Mouse (Mus musculus): ENCODE measurements around the gene Anapc2. TPM values are rescaled to one million over a fixed set of nuclear protein-coding genes. Genes with fewer than 3 reads are reported as not detected.
A peak's percentile ranks its signal among the peaks of the same experiment; 100 is the strongest.

The Anapc2 gene
- total RNA-seq, 1 experiment from 2014 or later: 39.0 TPM

GRCm38 (mm10) chr2:25288734-25289345 lies 16.6 kb downstream of the Anapc2 start:
- no peak for ATAC-seq (replicated peaks in 1 of 2; ENCODE audit: insufficient read depth in 1 of 2, low FRiP score in 2 of 2, low TSS enrichment in 1 of 2, low read depth in 1 of 2, poor library complexity in 2 of 2, severe bottlenecking in 2 of 2)

GRCm38 (mm10) chr2:25289651-25290050 lies 17.4 kb downstream of the Anapc2 start, which contains the start of gene Lrrc26:
Lrrc26 (plus strand) TSS chr2:25289915.
- no peak for ATAC-seq (replicated peaks in 1 of 2; ENCODE audit: insufficient read depth in 1 of 2, low FRiP score in 2 of 2, low TSS enrichment in 1 of 2, low read depth in 1 of 2, poor library complexity in 2 of 2, severe bottlenecking in 2 of 2)

- no peak for ATAC-seq (replicated peaks in 1 of 2; ENCODE audit: insufficient read depth in 1 of 2, low FRiP score in 2 of 2, low TSS enrichment in 1 of 2, low read depth in 1 of 2, poor library complexity in 2 of 2, severe bottlenecking in 2 of 2)
Measured at GRCm38 (mm10) chr2:25290101-25290815, 18.0 kb downstream of the Anapc2 start.

GRCm38 (mm10) chr2:25290816-25291130 lies 18.5 kb downstream of the Anapc2 start:
- no peak for ATAC-seq (replicated peaks in 1 of 2; ENCODE audit: insufficient read depth in 1 of 2, low FRiP score in 2 of 2, low TSS enrichment in 1 of 2, low read depth in 1 of 2, poor library complexity in 2 of 2, severe bottlenecking in 2 of 2)

GRCm38 (mm10) chr2:25291184-25292053 lies 19.1 kb downstream of the Anapc2 start:
- ATAC-seq (replicated peaks in 1 of 2; ENCODE audit: insufficient read depth in 1 of 2, low FRiP score in 2 of 2, low TSS enrichment in 1 of 2, low read depth in 1 of 2, poor library complexity in 2 of 2, severe bottlenecking in 2 of 2): no peak

GRCm38 (mm10) chr2:25292054-25292544 lies 19.8 kb downstream of the Anapc2 start:
- no peak for ATAC-seq (replicated peaks in 1 of 2; ENCODE audit: insufficient read depth in 1 of 2, low FRiP score in 2 of 2, low TSS enrichment in 1 of 2, low read depth in 1 of 2, poor library complexity in 2 of 2, severe bottlenecking in 2 of 2)

GRCm38 (mm10) chr2:25292856-25293255 lies 20.6 kb downstream of the Anapc2 start:
- ATAC-seq (replicated peaks in 1 of 2; ENCODE audit: insufficient read depth in 1 of 2, low FRiP score in 2 of 2, low TSS enrichment in 1 of 2, low read depth in 1 of 2, poor library complexity in 2 of 2, severe bottlenecking in 2 of 2): peak; percentile 46 to 59; a peak in 3 of 4 replicates

GRCm38 (mm10) chr2:25293706-25294105 lies 21.4 kb downstream of the Anapc2 start:
- no peak for ATAC-seq (replicated peaks in 1 of 2; ENCODE audit: insufficient read depth in 1 of 2, low FRiP score in 2 of 2, low TSS enrichment in 1 of 2, low read depth in 1 of 2, poor library complexity in 2 of 2, severe bottlenecking in 2 of 2)

GRCm38 (mm10) chr2:25297093-25297492 lies 24.8 kb downstream of the Anapc2 start:
- no peak for ATAC-seq (replicated peaks in 1 of 2; ENCODE audit: insufficient read depth in 1 of 2, low FRiP score in 2 of 2, low TSS enrichment in 1 of 2, low read depth in 1 of 2, poor library complexity in 2 of 2, severe bottlenecking in 2 of 2)

- ATAC-seq (replicated peaks in 1 of 2; ENCODE audit: insufficient read depth in 1 of 2, low FRiP score in 2 of 2, low TSS enrichment in 1 of 2, low read depth in 1 of 2, poor library complexity in 2 of 2, severe bottlenecking in 2 of 2): no peak
Measured at GRCm38 (mm10) chr2:25298046-25298445, 25.8 kb downstream of the Anapc2 start.

- no peak for ATAC-seq (replicated peaks in 1 of 2; ENCODE audit: insufficient read depth in 1 of 2, low FRiP score in 2 of 2, low TSS enrichment in 1 of 2, low read depth in 1 of 2, poor library complexity in 2 of 2, severe bottlenecking in 2 of 2)
Measured at GRCm38 (mm10) chr2:25303452-25303851, 31.2 kb downstream of the Anapc2 start.

GRCm38 (mm10) chr2:25303931-25304656 lies 31.8 kb downstream of the Anapc2 start:
- peak in 1 of 2 experiments; percentile 29; a peak in 1 of 4 replicates for ATAC-seq (replicated peaks in 1 of 2; ENCODE audit: insufficient read depth in 1 of 2, low FRiP score in 2 of 2, low TSS enrichment in 1 of 2, low read depth in 1 of 2, poor library complexity in 2 of 2, severe bottlenecking in 2 of 2)

- peak; percentile 61 to 72 for ATAC-seq (replicated peaks in 1 of 2; ENCODE audit: insufficient read depth in 1 of 2, low FRiP score in 2 of 2, low TSS enrichment in 1 of 2, low read depth in 1 of 2, poor library complexity in 2 of 2, severe bottlenecking in 2 of 2)
Measured at GRCm38 (mm10) chr2:25304657-25305541, 32.6 kb downstream of the Anapc2 start.

GRCm38 (mm10) chr2:25305587-25306359 lies 33.5 kb downstream of the Anapc2 start:
- no peak for ATAC-seq (replicated peaks in 1 of 2; ENCODE audit: insufficient read depth in 1 of 2, low FRiP score in 2 of 2, low TSS enrichment in 1 of 2, low read depth in 1 of 2, poor library complexity in 2 of 2, severe bottlenecking in 2 of 2)

- no peak for ATAC-seq (replicated peaks in 1 of 2; ENCODE audit: insufficient read depth in 1 of 2, low FRiP score in 2 of 2, low TSS enrichment in 1 of 2, low read depth in 1 of 2, poor library complexity in 2 of 2, severe bottlenecking in 2 of 2)
Measured at GRCm38 (mm10) chr2:25310180-25310579, 37.9 kb downstream of the Anapc2 start.

- ATAC-seq (replicated peaks in 1 of 2; ENCODE audit: insufficient read depth in 1 of 2, low FRiP score in 2 of 2, low TSS enrichment in 1 of 2, low read depth in 1 of 2, poor library complexity in 2 of 2, severe bottlenecking in 2 of 2): peak in 1 of 2 experiments; percentile 25; a peak in 1 of 4 replicates
Measured at GRCm38 (mm10) chr2:25310969-25311368, 38.7 kb downstream of the Anapc2 start.

Data from hematopoietic stem cell, adult 5-6 weeks (primary cell).